Mouse (Mus musculus) lung, postnatal 0 days (tissue): ENCODE results near the gene Lim2.

Source experiments
- CTCF ChIP-seq: IDR thresholded peaks from 2 replicates; pipeline ENCODE4 v1.5.1; 2016; ENCODE audit warnings: antibody characterized with exemption, mild to moderate bottlenecking
- EP300 ChIP-seq: IDR thresholded peaks from 2 replicates; pipeline ENCODE4 v1.6.1; 2016; ENCODE audit warnings: antibody characterized with exemption, mild to moderate bottlenecking, control low read depth

- no peak for TF ChIP-seq CTCF
- TF ChIP-seq EP300, result no peak
These were observed 54.7 kb downstream of the Lim2 start for GRCm38 (mm10) chr7:43482090-43482716.
